Mouse (Mus musculus): ENCODE results near the gene Zfp141.
A peak's percentile ranks its signal among the peaks of the same experiment; 100 is the strongest.

Gene Zfp141

DNA sequence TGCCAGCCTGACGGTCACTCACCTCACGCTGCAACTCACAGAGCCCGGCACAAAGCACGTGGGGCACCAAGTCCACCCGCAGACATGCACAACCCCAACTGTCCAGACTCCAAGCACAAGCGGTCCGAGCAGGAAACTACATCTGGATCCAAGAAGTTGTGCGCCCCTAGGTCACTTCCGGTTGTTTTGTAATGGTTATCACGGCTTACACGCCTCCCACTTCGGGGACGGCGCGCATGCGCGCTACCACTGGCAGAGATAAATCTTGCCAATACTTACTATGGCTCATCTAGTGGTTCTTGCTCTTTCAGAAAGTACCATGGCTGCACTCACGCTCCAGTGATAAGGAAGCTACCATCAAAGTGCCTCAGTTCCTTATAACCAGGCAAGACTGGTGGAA is at the start of gene Zfp141:
Gene Zfp141 (minus strand): TSS at position 153 of the 400 bp plus-strand sequence.
- peak; percentile 38 for DNase-seq

DNA sequence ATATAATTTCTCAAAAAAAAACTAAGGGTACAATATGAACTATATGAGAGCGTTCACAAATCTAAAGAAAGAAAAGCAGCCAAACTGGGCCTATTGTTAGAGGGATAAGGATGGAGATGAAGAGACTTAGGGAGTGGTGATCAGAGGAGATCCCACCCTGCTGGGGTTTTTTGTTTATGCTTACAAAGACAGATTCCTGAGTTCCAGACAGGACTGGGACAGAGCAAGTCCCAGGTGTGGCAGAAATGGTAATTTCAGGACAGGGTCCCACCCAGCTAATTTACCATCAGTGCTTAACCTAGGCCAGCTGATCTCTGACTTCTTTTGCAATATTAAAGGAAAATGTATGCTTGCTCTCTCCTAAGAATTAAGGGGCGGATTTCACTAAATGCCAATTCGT is 46.2 kb upstream of the Zfp141 start:
- DNase-seq: no peak

DNA sequence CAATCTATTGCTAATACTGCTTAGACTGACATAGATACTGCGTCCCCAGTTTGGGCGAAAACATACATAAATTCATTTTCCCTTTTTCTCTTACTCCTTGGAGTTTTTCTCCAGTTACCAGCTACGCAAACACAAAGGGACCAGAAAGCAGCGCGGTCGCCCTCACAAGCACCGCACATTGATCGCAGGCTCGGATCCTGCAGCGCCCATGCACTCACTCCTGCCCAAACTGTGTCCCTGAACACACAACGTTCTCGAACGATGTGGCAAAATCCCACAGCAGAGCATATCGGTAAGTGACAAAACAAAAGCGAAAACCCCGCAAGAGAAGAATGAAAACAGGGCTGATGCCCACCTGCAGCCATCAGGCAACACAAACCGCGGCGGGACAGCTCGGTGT is 354 bp downstream of the Zfp141 start:
- no peak for DNase-seq

DNA sequence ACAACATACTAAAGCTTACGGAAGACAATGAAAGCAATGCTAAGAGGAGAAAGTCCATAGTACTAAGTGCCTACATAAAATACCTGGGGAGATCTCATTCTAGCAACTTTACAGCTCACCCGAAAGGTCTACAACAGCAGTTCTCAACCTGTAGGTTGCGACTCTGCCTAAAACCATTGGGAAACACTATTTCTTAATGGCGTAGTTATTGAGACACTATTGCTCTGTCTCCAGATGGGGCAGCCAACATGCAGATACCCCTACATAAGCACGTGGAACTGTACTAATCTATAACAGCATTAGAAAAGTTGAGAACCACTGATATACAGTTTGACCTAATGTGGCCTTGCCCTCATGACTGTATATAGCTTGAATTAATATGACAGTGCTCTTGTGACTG is 7.3 kb downstream of the Zfp141 start:
- DNase-seq: no peak

DNA sequence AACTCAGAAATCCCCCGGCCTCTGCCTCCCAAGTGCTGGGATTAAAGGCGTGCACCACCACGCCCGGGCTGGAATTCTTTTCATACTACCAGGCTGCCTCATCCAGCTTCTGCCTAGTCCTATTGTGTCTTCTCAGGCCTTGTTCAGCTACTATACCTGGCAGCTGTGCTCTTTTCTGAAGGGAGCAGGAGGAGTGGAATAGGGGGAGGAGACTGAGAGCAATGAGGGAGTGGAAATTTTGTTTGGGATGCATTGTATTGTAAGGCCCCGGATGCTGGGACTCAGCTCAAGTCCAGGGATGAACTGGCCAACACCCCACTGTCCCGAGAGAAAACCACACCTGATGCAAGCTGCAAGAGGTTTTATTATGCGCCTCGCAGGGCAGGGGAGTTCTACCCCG is 8.2 kb downstream of the Zfp141 start:
- DNase-seq: no peak

- DNase-seq: no peak
These were observed 9.3 kb downstream of the Zfp141 start for GRCm38 (mm10) chr7:42496202-42496601.

- no peak for DNase-seq
These were observed 14.7 kb downstream of the Zfp141 start for GRCm38 (mm10) chr7:42490859-42491258.

- no peak for DNase-seq
These were observed 15.2 kb downstream of the Zfp141 start for GRCm38 (mm10) chr7:42490358-42490757.

DNA sequence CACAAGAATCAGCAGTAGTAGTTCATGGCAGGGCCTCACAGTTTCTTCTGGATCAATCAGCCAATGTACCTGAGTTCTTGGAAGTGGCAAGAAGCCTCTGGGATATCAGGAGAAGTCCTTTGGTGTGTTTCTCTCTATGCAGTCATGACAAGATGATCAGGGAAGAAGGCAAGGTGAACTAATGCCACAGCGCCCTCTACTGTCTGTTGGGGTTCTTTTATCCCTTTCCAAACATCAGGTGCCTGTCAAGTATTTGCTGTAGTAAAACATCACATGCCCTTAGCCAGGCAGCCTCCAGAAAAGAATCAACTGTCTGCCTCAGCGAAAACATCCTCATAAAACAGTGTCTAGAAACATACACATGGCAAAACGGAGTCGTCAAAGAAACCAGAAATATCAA is 50.9 kb downstream of the Zfp141 start:
- no peak for DNase-seq

DNA sequence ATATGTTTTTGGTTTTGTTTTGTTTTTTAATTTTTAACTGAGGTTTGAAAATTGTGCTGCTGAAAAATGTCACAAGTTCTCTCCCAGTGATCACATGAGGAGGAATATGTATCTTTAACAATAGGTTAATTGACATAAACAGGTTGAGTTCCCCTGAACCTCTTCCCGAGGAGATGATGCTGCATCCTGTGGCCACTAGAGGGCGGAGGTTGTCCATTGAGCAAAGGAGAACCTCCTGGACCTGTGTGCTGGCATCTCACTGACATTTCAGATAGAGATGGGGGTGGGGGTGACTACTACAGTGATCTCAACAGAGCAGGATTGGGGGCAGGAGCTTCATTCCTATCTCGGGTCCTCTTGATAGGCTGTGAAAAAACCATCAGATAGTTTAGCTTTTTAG is 54.9 kb downstream of the Zfp141 start:
- DNase-seq: no peak

GRCm38 (mm10) chr7:42447850-42448249 is 57.7 kb downstream of the Zfp141 start, which contains the start of gene 4933421I07Rik:
4933421I07Rik (minus strand) TSS chr7:42448120.
- no peak for DNase-seq

- DNase-seq: no peak
These were observed 58.2 kb downstream of the Zfp141 start for GRCm38 (mm10) chr7:42447352-42447751.
